Mouse (Mus musculus): Measurements from ENCODE around the gene Pkn1.

The Pkn1 gene

DNA sequence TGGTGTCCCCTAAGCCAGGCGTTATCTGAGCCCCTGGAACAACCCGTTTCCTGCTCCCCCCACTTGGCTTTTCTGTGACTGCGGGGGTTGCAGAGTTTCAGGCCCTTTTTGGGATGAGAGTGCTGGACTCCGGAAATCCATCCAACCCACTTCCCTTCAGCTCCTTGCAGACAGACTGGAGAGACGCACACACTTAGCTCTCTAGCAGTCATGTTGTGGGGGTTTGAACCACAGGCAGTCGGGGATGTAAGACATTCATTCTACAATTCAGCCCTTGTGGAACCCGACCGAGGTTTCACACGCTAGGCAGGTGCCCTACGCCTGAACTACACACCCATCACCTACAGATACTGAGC is 45.3 kb downstream of the Pkn1 start:
- TF ChIP-seq GATA4 (IDR thresholded peaks at IDR 0.05; ENCODE audit: insufficient replicate concordance, low read length), result no peak

DNA sequence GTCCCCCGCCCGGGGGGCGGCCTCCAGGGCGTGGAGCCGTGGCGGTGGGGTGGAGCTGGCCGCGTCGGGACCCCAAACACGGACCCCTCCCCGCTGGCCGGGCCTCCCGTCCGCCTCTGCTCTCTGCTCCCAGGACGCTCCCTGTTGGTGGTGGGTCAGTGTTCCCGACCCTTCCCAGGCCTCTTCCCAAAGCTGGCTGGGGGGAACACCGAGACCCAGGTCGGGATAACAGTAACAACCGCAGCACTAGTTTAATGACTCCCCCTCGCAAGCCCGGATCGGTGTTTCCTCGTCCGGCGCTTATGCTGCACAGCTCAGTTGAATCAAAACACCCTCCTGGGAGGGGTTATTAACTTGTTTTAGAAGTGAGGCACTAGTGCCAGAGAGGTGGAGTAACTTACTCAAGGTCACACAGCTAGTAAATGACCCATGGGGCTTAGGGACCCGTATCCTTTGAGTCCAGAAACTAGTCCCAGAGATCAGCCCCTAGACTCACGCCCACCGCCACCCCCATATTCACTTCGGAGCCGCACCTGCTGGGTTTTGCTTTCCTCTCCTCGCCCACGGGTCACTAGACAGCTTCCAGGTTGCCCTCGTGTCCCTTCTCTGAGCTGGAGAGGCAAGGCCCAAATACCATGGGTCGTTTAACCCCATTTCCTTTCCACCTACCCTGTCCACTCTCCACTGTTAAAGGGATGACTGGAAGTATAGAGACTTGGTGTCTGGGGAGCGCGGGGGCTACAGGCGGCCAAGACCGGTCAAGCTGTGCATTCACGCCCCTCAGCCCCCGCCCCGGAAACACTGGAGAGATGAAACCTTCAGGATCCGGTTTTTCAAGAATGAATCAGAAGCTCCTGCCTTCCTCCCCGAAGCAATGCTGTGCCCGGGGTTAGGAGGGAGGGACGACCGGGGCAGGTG is 46.0 kb downstream of the Pkn1 start:
- TF ChIP-seq GATA4 (IDR thresholded peaks at IDR 0.05; ENCODE audit: insufficient replicate concordance, low read length), result no peak

DNA sequence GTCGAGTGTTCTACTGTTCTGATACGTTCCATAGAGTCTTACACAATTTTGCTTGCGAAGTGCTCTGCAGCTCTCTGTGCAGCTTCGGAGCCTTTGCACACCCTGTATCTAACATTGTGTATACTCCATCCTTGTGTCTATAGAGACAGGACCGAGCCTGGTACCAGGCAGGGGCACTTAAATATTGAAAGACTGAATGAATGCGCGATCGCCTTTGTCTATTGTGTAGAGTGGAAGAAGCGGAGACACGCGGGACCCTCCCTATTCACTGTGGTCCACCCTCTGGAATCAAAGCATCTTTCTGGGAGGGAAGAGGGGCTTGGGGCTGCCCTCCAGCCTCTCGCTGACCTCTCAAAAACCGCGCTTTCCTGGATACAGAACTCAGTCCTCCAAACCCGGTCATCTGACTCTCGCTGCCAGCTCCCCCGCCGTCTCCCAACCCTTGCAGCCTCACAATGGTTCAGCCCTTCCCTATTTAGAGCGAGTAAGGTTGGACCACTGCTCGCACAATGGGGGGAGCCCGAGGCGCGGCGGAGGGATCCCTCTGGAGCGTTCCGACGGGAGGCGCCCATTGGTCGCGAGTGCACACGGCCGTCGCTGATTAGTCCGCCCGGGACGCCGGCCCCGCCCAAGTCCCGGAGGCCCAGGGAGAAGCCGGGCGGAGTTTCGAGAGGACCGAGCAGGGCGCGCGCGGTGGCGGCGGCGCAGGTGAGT is 46.8 kb downstream of the Pkn1 start, which contains the start of gene Gipc1:
Gene Gipc1 (plus strand): TSS at position 648 of the 714 bp plus-strand sequence.
- peak; percentile 55; the same call in 1 of the 2 replicates for TF ChIP-seq GATA4 (IDR thresholded peaks at IDR 0.05; ENCODE audit: insufficient replicate concordance, low read length)

- TF ChIP-seq GATA4 (IDR thresholded peaks at IDR 0.05; ENCODE audit: insufficient replicate concordance, low read length), result no peak
Observed at GRCm38 (mm10) chr8:83649699-83650098, 49.3 kb downstream of the Pkn1 start.

GRCm38 (mm10) chr8:83648031-83648430 is 50.9 kb downstream of the Pkn1 start:
- no peak for TF ChIP-seq GATA4 (IDR thresholded peaks at IDR 0.05; ENCODE audit: insufficient replicate concordance, low read length)

- TF ChIP-seq GATA4 (IDR thresholded peaks at IDR 0.05; ENCODE audit: insufficient replicate concordance, low read length), result no peak
Observed at GRCm38 (mm10) chr8:83647511-83647910, 51.5 kb downstream of the Pkn1 start.

DNA sequence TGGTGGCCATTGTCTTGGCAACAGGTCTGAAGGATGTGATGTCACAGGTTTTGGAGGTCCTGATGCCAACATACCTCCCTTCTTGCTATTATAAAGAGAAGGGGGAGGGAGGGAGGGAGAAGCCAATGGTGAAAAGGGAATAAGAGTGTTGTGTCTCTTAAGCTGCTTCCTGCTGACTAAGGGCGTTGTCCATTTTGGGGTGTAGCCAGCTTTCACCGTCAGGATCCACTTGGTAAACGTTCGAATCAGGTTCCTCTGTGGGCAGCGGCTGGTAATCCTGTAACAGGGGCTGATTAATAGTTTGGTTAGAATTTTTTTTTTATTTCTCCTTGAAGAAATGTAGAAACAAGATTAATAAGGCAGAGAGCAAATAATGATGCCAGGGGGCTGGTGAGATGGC is 59.3 kb downstream of the Pkn1 start:
- no peak for TF ChIP-seq GATA4 (IDR thresholded peaks at IDR 0.05; ENCODE audit: insufficient replicate concordance, low read length)

GRCm38 (mm10) chr8:83638856-83639255 is 60.1 kb downstream of the Pkn1 start:
- no peak for TF ChIP-seq GATA4 (IDR thresholded peaks at IDR 0.05; ENCODE audit: insufficient replicate concordance, low read length)

- no peak for TF ChIP-seq GATA4 (IDR thresholded peaks at IDR 0.05; ENCODE audit: insufficient replicate concordance, low read length)
Observed at GRCm38 (mm10) chr8:83632083-83632707, 66.8 kb downstream of the Pkn1 start.

DNA sequence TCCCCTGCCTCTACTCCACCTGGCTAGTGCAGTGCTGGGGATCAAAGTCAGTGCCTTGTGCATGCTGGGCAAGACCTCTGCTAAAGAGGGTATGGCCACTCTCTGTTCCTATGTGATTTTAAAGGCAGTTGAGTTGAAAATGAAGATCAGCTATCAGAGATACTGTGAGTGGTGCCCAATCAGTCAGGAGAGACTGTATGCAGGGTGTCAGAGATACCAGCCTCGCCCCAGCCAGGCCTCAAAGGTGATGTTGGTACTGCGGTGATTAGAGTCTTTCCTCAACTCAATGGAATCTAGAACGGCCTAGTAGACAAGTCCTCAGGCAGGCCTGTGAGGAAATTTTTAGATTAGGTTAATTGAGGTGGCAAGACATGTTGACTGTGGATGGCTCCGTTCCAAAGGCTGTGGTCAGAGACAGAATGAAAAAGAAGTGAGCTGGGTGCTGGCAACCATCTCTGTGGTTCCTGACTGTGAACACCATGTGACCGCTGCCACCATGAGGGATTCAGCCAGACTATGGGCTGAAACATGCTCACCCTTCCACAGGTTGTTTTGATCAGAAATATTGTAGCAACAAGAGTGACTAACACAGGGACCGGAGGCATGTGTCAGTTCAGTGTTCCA is 73.2 kb downstream of the Pkn1 start:
- TF ChIP-seq GATA4 (IDR thresholded peaks at IDR 0.05; ENCODE audit: insufficient replicate concordance, low read length), result no peak

GRCm38 (mm10) chr8:83624739-83625138 is 74.2 kb downstream of the Pkn1 start:
- TF ChIP-seq GATA4 (IDR thresholded peaks at IDR 0.05; ENCODE audit: insufficient replicate concordance, low read length), result no peak

- TF ChIP-seq GATA4 (IDR thresholded peaks at IDR 0.05; ENCODE audit: insufficient replicate concordance, low read length), result no peak
Observed at GRCm38 (mm10) chr8:83623549-83623948, 75.4 kb downstream of the Pkn1 start.

GRCm38 (mm10) chr8:83622389-83622989 is 76.5 kb downstream of the Pkn1 start:
- no peak for TF ChIP-seq GATA4 (IDR thresholded peaks at IDR 0.05; ENCODE audit: insufficient replicate concordance, low read length)

- no peak for TF ChIP-seq GATA4 (IDR thresholded peaks at IDR 0.05; ENCODE audit: insufficient replicate concordance, low read length)
Observed at GRCm38 (mm10) chr8:83621691-83622388, 77.1 kb downstream of the Pkn1 start.

Measured in liver, adult (tissue).